Mouse (Mus musculus) liver, adult 2 months (tissue): Measurements from ENCODE around the gene Pprc1.

Source experiments
- CTCF ChIP-seq: fragments of 200-500 bp; IDR thresholded peaks from 2 replicates; pipeline ENCODE4 v1.5.1; 2011; ENCODE audit warnings: low read depth, low read length, control low read depth
- POLR2A ChIP-seq: fragments of 200-500 bp; IDR thresholded peaks from 2 replicates; pipeline ENCODE4 v1.6.1; 2011; ENCODE audit warnings: low read length, control low read depth; ENCODE audit not compliant: insufficient read depth; ENCODE audit errors: extremely low read depth

GRCm38 (mm10) chr19:46103437-46104186, 58.9 kb downstream of the Pprc1 start:
- no peak for TF ChIP-seq CTCF
- TF ChIP-seq POLR2A: no peak
